In the genomic region with DNA sequence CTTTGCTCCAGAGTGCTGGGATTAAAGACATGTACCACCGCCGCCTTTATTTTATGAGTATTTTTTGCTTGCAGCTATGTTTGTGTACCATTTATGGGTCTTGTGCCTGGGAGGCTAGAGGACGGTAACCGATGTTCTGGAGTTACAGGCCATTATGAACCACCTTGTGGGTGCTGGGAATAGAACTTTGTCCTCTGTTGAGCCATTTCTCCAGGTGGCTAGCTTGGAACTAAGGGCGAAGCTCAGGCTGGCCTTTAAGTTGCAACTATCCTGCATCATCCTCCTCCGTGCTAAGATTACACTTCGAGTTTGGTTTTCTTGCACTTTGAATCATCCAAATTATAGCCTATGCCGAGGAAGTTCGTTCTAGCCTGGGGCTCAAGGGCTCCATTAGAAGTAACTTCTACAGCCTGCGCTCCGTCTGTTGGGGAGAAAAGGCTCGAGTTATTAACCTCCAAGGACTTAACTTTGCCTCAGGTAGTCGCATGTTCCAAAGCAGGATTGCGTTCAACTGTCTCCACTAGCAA, we compare ENCODE assay signal across 7 mouse cellular contexts. TPM values are rescaled to one million over a fixed set of nuclear protein-coding genes. Genes with fewer than 3 reads are reported as not detected.
DNase-seq lines count a peak whose midpoint lies in the region; ATAC-seq and TF ChIP-seq lines count a peak whose summit lies in the region.

No protein-coding gene starts in this region.

- peaks cover 6% of the 10 kb centered on the region for H3K4me1 ChIP-seq in lung, embryonic 15.5 days
- H3K4me1 ChIP-seq in limb, embryonic 11.5 days (ENCODE audit: control insufficient read depth, insufficient read depth, low read length), result no peaks in the 10 kb centered on the region
- peaks cover 6% of the 10 kb centered on the region for H3K4me1 ChIP-seq in small intestine, adult 2 months (ENCODE audit: control insufficient read depth, insufficient read depth, insufficient read length, low read length)

- H3K4me3 ChIP-seq in lung, embryonic 15.5 days, result peak overlapping the region; percentile 84
- peak overlapping the region; percentile 70 for H3K4me3 ChIP-seq in limb, embryonic 11.5 days (ENCODE audit: low read depth, low read length)
- peak overlapping the region; percentile 69 for H3K4me3 ChIP-seq in small intestine, adult 2 months (ENCODE audit: low read depth, low read length)

- no peaks in the 10 kb centered on the region for H3K9me3 ChIP-seq in lung, embryonic 15.5 days
- H3K9me3 ChIP-seq in limb, embryonic 11.5 days (ENCODE audit: control insufficient read depth, low read length), result no peaks in the 10 kb centered on the region

- no peak for TF ChIP-seq POLR2A in small intestine, adult 2 months (IDR thresholded peaks at IDR 0.05; ENCODE audit: low read depth, low read length)

- H3K9ac ChIP-seq in lung, embryonic 15.5 days, result peak overlapping the region; percentile 55
- H3K9ac ChIP-seq in limb, embryonic 11.5 days (ENCODE audit: low read length), result peak overlapping the region; percentile 36; the same call in 1 of the 2 replicates

- H3K27me3 ChIP-seq in lung, embryonic 15.5 days, result no peaks in the 10 kb centered on the region
- no peaks in the 10 kb centered on the region for H3K27me3 ChIP-seq in limb, embryonic 11.5 days (ENCODE audit: control insufficient read depth, insufficient read depth, low read length)
- no peaks in the 10 kb centered on the region for H3K27me3 ChIP-seq in small intestine, adult 2 months (ENCODE audit: control insufficient read depth, insufficient read depth, low read length)

- no peak for TF ChIP-seq CTCF in small intestine, adult 2 months (IDR thresholded peaks at IDR 0.05; ENCODE audit: extremely low read depth, insufficient read length, insufficient replicate concordance, low read depth, low read length)

- peak overlapping the region; percentile 41; the same call in 1 of the 2 replicates for H3K27ac ChIP-seq in lung, embryonic 15.5 days
- no peak overlapping the region for H3K27ac ChIP-seq in limb, embryonic 11.5 days (replicated peaks; ENCODE audit: low read depth, low read length)
- H3K27ac ChIP-seq in small intestine, adult 2 months (ENCODE audit: insufficient read depth, low read depth, low read length), result peak overlapping the region; percentile 74

- WGBS in lung, embryonic 15.5 days, result 9% methylated on average over 14 of the region's 14 CpGs
- WGBS in limb, embryonic 11.5 days, result 9% methylated on average over 14 of the region's 14 CpGs
- WGBS in small intestine, adult 2 months, result 5% methylated on average over 14 of the region's 14 CpGs

- peaks cover 7% of the 10 kb centered on the region; the same call in 1 of the 2 replicates for H3K36me3 ChIP-seq in lung, embryonic 15.5 days
- H3K36me3 ChIP-seq in limb, embryonic 11.5 days (ENCODE audit: control insufficient read depth, insufficient read depth, low read length), result no peaks in the 10 kb centered on the region
- H3K36me3 ChIP-seq in small intestine, adult 2 months (ENCODE audit: control insufficient read depth, insufficient read depth, low read length), result peaks cover 3% of the 10 kb centered on the region; the same call in 1 of the 2 replicates

- peak overlapping the region; percentile 64 for H3K4me2 ChIP-seq in lung, embryonic 15.5 days
- peak overlapping the region; percentile 71 for H3K4me2 ChIP-seq in limb, embryonic 11.5 days (ENCODE audit: low read depth, severe bottlenecking)

- no peak; the same call in 1 of the 2 replicates for ATAC-seq in lung, embryonic 15.5 days (ENCODE audit: borderline replicate concordance, extremely low read depth, low FRiP score, low TSS enrichment)
- ATAC-seq in erythroid progenitor cell, adult 5-6 weeks (replicated peaks; ENCODE audit: low FRiP score, poor library complexity, severe bottlenecking), result peak; percentile 17; the same call in 1 of the 2 replicates
- ATAC-seq in limb, embryonic 11.5 days (ENCODE audit: insufficient number of reproducible peaks, low FRiP score, low TSS enrichment, low read depth), result 0 out of 2 replicates have a peak, but pooled peaks have one; percentile 23

- no peak for DNase-seq in lung, postnatal 25 days (ENCODE audit: low spot score)
- DNase-seq in limb, embryonic 11.5 days (ENCODE audit: low spot score), result no peak
- DNase-seq in ovary, adult 18-20 months (ENCODE audit: low spot score), result no peak
- DNase-seq in thymus, postnatal 0 days (ENCODE audit: low spot score), result no peak

RNA-seq across cellular contexts. Expression of a gene that starts 0.4 kb away (rescaled TPM):
- polyA plus RNA-seq in lung, embryonic 15.5 days (2015; fragmentation: Nextera tagmentation; extraction: Ambion mirVana), result 21.2 and 23.5 TPM in 2 replicates
- 1.7 and 7.6 TPM in 2 replicates for total RNA-seq in erythroid progenitor cell, adult 5-6 weeks (2015; ENCODE audit: low replicate concordance)
- total RNA-seq in erythroid progenitor cell, adult 5-6 weeks (2017; ENCODE audit: low replicate concordance), result 1.5 and 5.1 TPM in 2 replicates
- 29.6 and 31.0 TPM in 2 replicates for polyA plus RNA-seq in limb, embryonic 11.5 days (2014; fragmentation: Nextera tagmentation; extraction: Ambion mirVana)
- 0.57 and 0.67 TPM in 2 replicates for polyA plus RNA-seq in small intestine, adult 2 months (2012; rRNA removed)
- 21.9 and 24.1 TPM in 2 replicates for polyA plus RNA-seq in thymus, postnatal 0 days (2015; fragmentation: Nextera tagmentation; extraction: Ambion mirVana)

Comparison
In these comparisons a context has a peak if more than half of its experiments do, and no peak if none do; other contexts are left out.
1. RNA of a gene that starts 0.4 kb away (polyA plus RNA-seq): 29.6 to 31.0 TPM in limb, embryonic 11.5 days, 21.2 to 23.5 TPM in lung, embryonic 15.5 days and 21.9 to 24.1 TPM in thymus, postnatal 0 days; 0.57 to 0.67 TPM in small intestine, adult 2 months; every median in the first group is over 10 times any median in the second.
2. Peak in every context shown above with its lines, with median percentiles within 50 percentile points of each other: H3K4me3 ChIP-seq.